Mouse (Mus musculus) neural tube, embryonic 14.5 days (tissue): ENCODE data around the gene Lmntd1. TPM values are rescaled to one million over a fixed set of nuclear protein-coding genes. Genes with fewer than 3 reads are reported as not detected.

Experiments
- ATAC-seq: fragments of 200-750 bp; cut with Nextera tagmentation; 2 replicates; pipeline ENCODE4 v1.8.0; 2017; ENCODE audit warnings: low read depth, mild to moderate bottlenecking, moderate TSS enrichment, moderate library complexity
- H3K27ac ChIP-seq: fragments of 300-500 bp; sonication (generic); 2 replicates; pipeline ENCODE4 v1.5.1; 2014; ENCODE audit warnings: low read depth, mild to moderate bottlenecking, control low read depth, low read length, moderate library complexity, mixed read lengths
- H3K27me3 ChIP-seq: fragments of 300-500 bp; sonication (generic); 2 replicates; pipeline ENCODE4 v1.6.1; 2014; ENCODE audit warnings: low read length; ENCODE audit not compliant: control insufficient read depth, insufficient read depth
- H3K36me3 ChIP-seq: fragments of 300-500 bp; sonication (generic); 2 replicates; pipeline ENCODE4 v1.6.1; 2014; ENCODE audit warnings: low read length, mixed read lengths; ENCODE audit not compliant: control insufficient read depth, insufficient read depth
- H3K4me1 ChIP-seq: fragments of 300-500 bp; sonication (generic); 2 replicates; pipeline ENCODE4 v1.6.1; 2014; ENCODE audit warnings: low read length; ENCODE audit not compliant: control insufficient read depth, insufficient read depth
- H3K4me2 ChIP-seq: fragments of 300-500 bp; sonication (generic); 2 replicates; pipeline ENCODE4 v1.6.1; 2014; ENCODE audit warnings: mild to moderate bottlenecking, low read depth, low read length, control low read depth
- H3K4me3 ChIP-seq: fragments of 300-500 bp; sonication (generic); 2 replicates; pipeline ENCODE4 v1.5.1; 2014; ENCODE audit warnings: low read depth, low read length, control low read depth, mixed read lengths
- H3K9ac ChIP-seq: fragments of 300-500 bp; sonication (generic); replicated peaks from 2 replicates; pipeline ENCODE4 v1.6.1; 2014; ENCODE audit warnings: low read depth, mild to moderate bottlenecking, control low read depth, low read length, mixed read lengths
- H3K9me3 ChIP-seq: fragments of 300-500 bp; sonication (generic); 2 replicates; pipeline ENCODE4 v1.6.1; 2016; ENCODE audit warnings: low read length; ENCODE audit not compliant: control insufficient read depth
- WGBS: fragments of 180-500 bp; shearing (Covaris S2); extraction: QIAGEN DNeasy Blood & Tissue Kit; methylation state at CpG from one replicate; pipeline ENCODE4 v1.1.7; 2014; 5-methylcytosine and 5-hydroxymethylcytosine counted together
- polyA plus RNA-seq: library from polyadenylated mRNA; unstranded; fragments of >200 nt; fragmentation: Nextera tagmentation; extraction: Ambion mirVana; gene quantifications from 2 replicates; pipeline ENCODE4 v1.2.1, GENCODE M21; 2014

The Lmntd1 gene
- polyA plus RNA-seq, 1 experiment from 2014 or later: 0.16 TPM

DNA sequence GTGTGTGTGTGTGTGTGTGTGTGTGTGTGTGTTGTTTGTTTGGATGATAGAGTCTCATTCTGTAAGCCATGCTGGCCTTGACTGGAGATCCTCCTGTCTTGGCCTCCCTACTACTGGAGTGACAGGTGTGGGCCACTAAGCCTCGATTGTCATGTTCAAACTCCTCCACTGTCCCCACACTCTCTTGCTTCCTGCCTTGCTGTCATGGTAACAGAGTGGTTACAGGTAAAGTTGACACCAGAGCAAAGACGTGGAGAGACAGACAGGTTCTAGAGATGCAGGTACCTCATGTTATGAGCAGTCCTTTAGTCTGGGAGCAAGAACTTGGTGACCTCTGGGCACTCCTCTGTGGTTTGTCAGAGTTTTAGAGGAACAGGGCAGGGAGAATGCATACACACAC is 239.7 kb downstream of the Lmntd1 start:
- no peaks in the 10 kb centered on the region for H3K9me3 ChIP-seq
- ATAC-seq: no peak
- no peak overlapping the region for H3K27ac ChIP-seq
- H3K9ac ChIP-seq: no peak overlapping the region
- H3K27me3 ChIP-seq: no peaks in the 10 kb centered on the region
- no peak overlapping the region for H3K4me3 ChIP-seq
- H3K4me1 ChIP-seq: peaks cover 5% of the 10 kb centered on the region
- 79% methylated on average over 2 of the region's 2 CpGs for WGBS
- no peak overlapping the region for H3K4me2 ChIP-seq
- H3K36me3 ChIP-seq: no peaks in the 10 kb centered on the region

DNA sequence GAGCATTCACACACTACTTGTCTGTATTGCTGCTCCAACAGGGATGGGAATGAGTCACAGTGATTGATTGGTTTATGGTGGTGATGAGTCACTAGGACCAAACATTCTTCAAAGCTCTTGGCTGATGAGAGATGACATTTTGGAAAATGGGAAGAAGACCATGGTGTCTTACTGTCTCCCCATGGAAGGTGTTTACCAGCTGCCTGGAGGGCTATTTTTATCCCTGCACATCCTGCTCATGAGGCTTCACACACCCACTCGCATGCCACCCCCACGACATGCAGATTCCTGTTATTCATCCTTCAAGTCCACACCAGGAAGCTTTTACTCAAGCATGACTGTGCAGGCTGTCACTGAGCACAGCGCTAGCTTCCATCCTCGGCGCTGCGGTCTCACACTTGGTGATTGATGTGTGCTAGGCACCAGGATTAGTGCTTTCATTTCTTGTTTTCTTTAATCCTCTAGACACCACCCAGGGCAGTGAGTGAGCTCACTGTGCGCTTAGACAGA is 240.4 kb downstream of the Lmntd1 start:
- ATAC-seq: no peak
- Histone ChIP-seq H3K9ac (no peak overlapping the region), H3K36me3 (no peaks in the 10 kb centered on the region), H3K27me3 (no peaks in the 10 kb centered on the region), H3K9me3 (no peaks in the 10 kb centered on the region), H3K27ac (no peak overlapping the region), H3K4me1 (peaks cover 2% of the 10 kb centered on the region; the same call in 1 of the 2 replicates), H3K4me2 (no peak overlapping the region), H3K4me3 (no peak overlapping the region)
- WGBS: 53% methylated on average over 7 of the region's 7 CpGs

DNA sequence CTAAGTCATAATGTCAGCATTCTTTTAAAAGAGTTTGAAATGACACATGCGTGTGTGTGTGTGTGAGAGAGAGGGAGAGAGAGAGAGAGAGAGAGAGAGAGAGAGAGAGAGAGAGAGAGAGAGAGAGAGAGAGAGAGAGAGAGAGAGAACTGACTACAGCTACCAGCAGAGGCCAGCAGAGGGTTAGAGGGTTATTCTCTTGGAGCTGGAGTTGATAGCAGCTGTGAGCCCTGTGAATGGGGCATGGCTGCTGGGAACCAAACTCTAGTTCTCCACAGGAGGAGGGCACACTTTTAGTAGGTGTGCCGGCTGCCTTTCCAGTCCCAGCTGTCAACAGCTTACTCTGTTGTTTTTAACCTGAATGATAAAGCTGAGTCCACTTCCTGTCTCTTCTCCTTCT is 242.1 kb downstream of the Lmntd1 start:
- peaks cover 2% of the 10 kb centered on the region; the same call in 1 of the 2 replicates for H3K4me1 ChIP-seq
- H3K4me2 ChIP-seq: no peak overlapping the region
- WGBS: 52% methylated on average over 2 of the region's 2 CpGs
- H3K4me3 ChIP-seq: no peak overlapping the region
- H3K36me3 ChIP-seq: no peaks in the 10 kb centered on the region
- H3K9ac ChIP-seq: no peak overlapping the region
- no peaks in the 10 kb centered on the region for H3K27me3 ChIP-seq
- no peak overlapping the region for H3K27ac ChIP-seq
- no peak for ATAC-seq
- H3K9me3 ChIP-seq: no peaks in the 10 kb centered on the region

DNA sequence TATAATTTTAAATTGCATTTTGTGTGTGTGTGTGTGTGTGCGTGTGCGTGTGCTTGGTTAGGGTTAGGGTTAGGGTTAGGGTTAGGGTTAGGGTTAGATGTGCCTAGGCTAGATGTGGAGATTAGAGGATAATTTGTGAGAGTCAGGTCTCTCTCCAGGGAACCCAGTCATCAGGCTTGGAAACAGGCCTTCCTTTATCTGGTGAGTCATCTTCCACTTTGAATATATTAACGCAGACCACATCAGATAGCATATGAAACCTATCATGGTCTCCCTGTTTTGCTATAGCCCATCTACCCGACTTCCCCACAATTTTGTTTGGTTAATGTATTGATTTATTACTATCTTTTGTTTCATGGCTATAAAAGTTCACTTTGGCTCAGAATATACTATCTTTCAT is 242.5 kb downstream of the Lmntd1 start:
- Histone ChIP-seq H3K4me1 (peaks cover 2% of the 10 kb centered on the region; the same call in 1 of the 2 replicates), H3K4me3 (no peak overlapping the region), H3K9ac (no peak overlapping the region), H3K9me3 (no peaks in the 10 kb centered on the region), H3K27ac (no peak overlapping the region), H3K4me2 (no peak overlapping the region), H3K36me3 (no peaks in the 10 kb centered on the region), H3K27me3 (no peaks in the 10 kb centered on the region)
- 82% methylated on average over 4 of the region's 4 CpGs for WGBS
- no peak for ATAC-seq

DNA sequence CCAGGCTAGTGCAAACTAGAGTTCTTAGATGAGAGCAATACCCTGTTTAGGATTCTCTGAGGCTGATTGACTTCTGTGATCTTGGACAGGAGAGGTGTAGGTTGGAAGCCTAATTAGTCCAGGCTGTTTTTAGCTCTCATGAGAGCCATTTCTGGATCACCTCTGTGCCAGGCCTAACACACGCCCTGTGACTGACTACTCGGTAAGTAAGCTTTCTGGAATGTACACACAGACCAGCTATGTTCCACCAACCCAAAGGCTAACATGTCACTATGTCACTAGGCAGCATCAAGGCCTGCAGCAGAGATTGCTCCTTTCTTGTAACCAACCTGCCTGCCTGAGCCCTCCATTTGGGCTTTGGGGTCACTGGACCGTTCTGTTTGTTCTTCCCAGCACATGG is 243.8 kb downstream of the Lmntd1 start:
- H3K27me3 ChIP-seq: no peaks in the 10 kb centered on the region
- H3K36me3 ChIP-seq: no peaks in the 10 kb centered on the region
- no peak overlapping the region for H3K9ac ChIP-seq
- H3K4me3 ChIP-seq: no peak overlapping the region
- H3K9me3 ChIP-seq: no peaks in the 10 kb centered on the region
- H3K27ac ChIP-seq: no peak overlapping the region
- H3K4me2 ChIP-seq: no peak overlapping the region
- H3K4me1 ChIP-seq: peaks cover 2% of the 10 kb centered on the region; the same call in 1 of the 2 replicates
- no peak for ATAC-seq
- 81% methylated on average over 3 of the region's 3 CpGs for WGBS

DNA sequence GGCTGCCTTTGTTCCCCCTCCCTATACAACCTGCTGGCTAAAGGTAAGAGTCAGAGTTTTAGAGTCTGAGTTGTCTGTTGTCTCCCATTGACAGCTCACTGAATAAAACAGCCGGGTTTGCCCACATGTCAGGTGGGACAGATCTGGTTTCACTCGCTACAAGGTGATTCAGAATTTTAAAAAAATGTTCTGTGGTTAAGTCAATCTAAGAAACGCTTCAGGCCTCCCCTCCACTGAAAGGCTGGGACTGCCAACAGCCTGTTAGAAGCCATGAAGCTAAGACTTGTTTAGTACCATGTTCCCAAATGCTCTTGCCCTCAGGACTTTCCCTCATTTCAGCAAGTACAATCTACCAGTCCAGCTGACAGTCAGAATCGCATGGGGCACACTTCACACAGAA is 244.8 kb downstream of the Lmntd1 start:
- Histone ChIP-seq H3K9me3 (no peaks in the 10 kb centered on the region), H3K27me3 (no peaks in the 10 kb centered on the region), H3K4me2 (no peak overlapping the region), H3K9ac (no peak overlapping the region), H3K36me3 (no peaks in the 10 kb centered on the region), H3K4me3 (no peak overlapping the region), H3K27ac (no peak overlapping the region), H3K4me1 (peaks cover 2% of the 10 kb centered on the region; the same call in 1 of the 2 replicates)
- 76% methylated on average over 4 of the region's 4 CpGs for WGBS
- no peak for ATAC-seq

DNA sequence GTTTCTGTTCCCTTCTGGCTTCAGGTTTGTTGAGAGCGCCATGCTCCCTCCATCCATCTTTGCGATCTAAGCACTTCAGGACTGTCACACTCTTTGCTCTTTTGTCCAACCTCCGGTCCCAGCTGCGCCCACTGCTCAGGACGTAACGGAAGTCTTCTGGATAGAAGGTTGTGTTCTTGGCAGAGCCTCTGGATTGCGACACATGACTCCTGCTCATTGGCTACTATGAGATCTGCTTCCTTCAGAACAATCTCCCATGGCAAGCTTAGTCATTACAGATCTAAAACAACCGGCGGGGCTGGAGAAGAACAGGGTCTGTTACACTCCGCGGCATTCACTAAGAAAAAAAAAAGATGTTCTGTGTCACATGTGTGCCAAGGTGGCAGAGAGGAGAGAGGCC is 247.6 kb downstream of the Lmntd1 start:
- ATAC-seq: no peak
- H3K36me3 ChIP-seq: no peaks in the 10 kb centered on the region
- H3K9me3 ChIP-seq: no peaks in the 10 kb centered on the region
- H3K27me3 ChIP-seq: no peaks in the 10 kb centered on the region
- WGBS: 96% methylated on average over 11 of the region's 11 CpGs
- no peak overlapping the region for H3K27ac ChIP-seq
- no peaks in the 10 kb centered on the region for H3K4me1 ChIP-seq
- no peak overlapping the region for H3K4me2 ChIP-seq
- no peak overlapping the region for H3K4me3 ChIP-seq
- no peak overlapping the region for H3K9ac ChIP-seq

DNA sequence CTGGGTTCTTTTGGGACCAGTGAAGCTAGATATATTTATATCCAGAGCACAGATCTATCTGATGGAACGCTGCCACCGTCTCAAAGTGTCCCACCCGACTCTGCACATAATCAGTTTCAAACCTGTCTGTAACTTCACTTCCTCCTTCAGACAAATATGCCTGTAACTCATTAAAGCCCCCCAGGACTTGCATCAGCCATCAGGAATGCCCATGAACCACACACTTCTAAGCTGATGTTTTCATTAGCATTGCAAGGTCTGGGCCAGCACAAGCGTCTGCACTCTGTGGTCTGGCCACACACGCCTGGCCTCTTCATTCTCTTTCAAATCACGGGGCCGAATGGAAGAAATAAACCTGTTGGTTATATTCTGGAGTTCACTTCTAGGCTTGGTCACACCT is 250.4 kb downstream of the Lmntd1 start:
- Histone ChIP-seq H3K9me3 (no peaks in the 10 kb centered on the region), H3K4me3 (no peak overlapping the region), H3K4me1 (no peaks in the 10 kb centered on the region), H3K9ac (no peak overlapping the region), H3K4me2 (no peak overlapping the region), H3K27ac (no peak overlapping the region), H3K36me3 (no peaks in the 10 kb centered on the region), H3K27me3 (no peaks in the 10 kb centered on the region)
- ATAC-seq: no peak
- 83% methylated on average over 7 of the region's 7 CpGs for WGBS

DNA sequence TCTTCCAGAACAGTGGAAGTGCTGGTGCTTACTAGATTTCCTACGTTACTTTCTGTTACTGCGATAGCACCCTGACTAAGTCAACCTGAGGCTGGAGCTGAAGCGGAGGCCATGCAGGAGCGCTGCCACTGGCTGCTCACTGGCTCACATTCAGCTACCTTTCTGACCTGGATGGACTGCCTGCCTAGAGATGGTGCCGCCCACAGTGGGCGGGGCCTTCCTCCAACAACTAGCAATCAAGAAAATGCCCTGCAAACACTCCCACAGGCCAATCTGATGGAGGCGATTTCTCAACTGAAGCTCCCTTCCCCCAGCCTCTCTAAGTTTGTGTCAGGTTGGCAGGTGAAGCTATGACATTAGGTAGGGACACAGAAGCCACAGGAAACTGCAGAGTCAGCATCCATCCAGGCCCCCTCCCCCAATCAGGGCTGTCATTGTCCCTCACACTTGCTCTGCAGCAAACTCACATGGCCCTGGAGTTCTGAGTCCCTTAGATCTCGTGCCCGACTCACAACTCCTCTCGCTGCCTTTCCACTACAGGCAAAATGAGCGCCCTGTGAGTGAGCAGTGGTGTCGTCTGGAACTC is 252.9 kb downstream of the Lmntd1 start:
- H3K27me3 ChIP-seq: no peaks in the 10 kb centered on the region
- H3K4me3 ChIP-seq: no peak overlapping the region
- no peaks in the 10 kb centered on the region for H3K36me3 ChIP-seq
- H3K9ac ChIP-seq: no peak overlapping the region
- H3K4me2 ChIP-seq: no peak overlapping the region
- no peaks in the 10 kb centered on the region for H3K4me1 ChIP-seq
- 62% methylated on average over 12 of the region's 12 CpGs for WGBS
- ATAC-seq: no peak
- H3K27ac ChIP-seq: no peak overlapping the region
- H3K9me3 ChIP-seq: no peaks in the 10 kb centered on the region
